Mouse (Mus musculus) neural tube, embryonic 13.5 days (tissue): ENCODE measurements around the gene Tmem178b. TPM values are rescaled to one million over a fixed set of nuclear protein-coding genes. Genes with fewer than 3 reads are reported as not detected.

Experiments
- ATAC-seq: fragments of 200-750 bp; cut with Nextera tagmentation; 2 replicates; pipeline ENCODE4 v1.8.0; 2017; ENCODE audit warnings: low read depth, mild to moderate bottlenecking, moderate TSS enrichment, moderate library complexity
- H3K27ac ChIP-seq: fragments of 300-500 bp; sonication (generic); replicated peaks from 2 replicates; pipeline ENCODE4 v1.5.1; 2015; ENCODE audit warnings: moderate library complexity, mild to moderate bottlenecking, inconsistent platforms
- H3K27me3 ChIP-seq: fragments of 300-500 bp; sonication (generic); 2 replicates; pipeline ENCODE4 v1.6.1; 2015; ENCODE audit warnings: mild to moderate bottlenecking, inconsistent platforms
- H3K36me3 ChIP-seq: fragments of 300-500 bp; sonication (generic); 2 replicates; pipeline ENCODE4 v1.6.1; 2015; ENCODE audit warnings: mild to moderate bottlenecking, inconsistent platforms
- H3K4me1 ChIP-seq: fragments of 300-500 bp; sonication (generic); replicated peaks from 2 replicates; pipeline ENCODE4 v1.6.1; 2015; ENCODE audit warnings: inconsistent platforms
- H3K4me2 ChIP-seq: fragments of 300-500 bp; sonication (generic); 2 replicates; pipeline ENCODE4 v1.6.1; 2015; ENCODE audit warnings: inconsistent platforms, mild to moderate bottlenecking, moderate library complexity
- H3K4me3 ChIP-seq: fragments of 300-500 bp; sonication (generic); 2 replicates; pipeline ENCODE4 v1.5.1; 2015; ENCODE audit warnings: mild to moderate bottlenecking, inconsistent platforms
- H3K9ac ChIP-seq: fragments of 300-500 bp; sonication (generic); 2 replicates; pipeline ENCODE4 v1.6.1; 2015; ENCODE audit warnings: moderate library complexity, mild to moderate bottlenecking, inconsistent platforms
- H3K9me3 ChIP-seq: fragments of 300-500 bp; sonication (generic); 2 replicates; pipeline ENCODE4 v1.6.1; 2016; ENCODE audit warnings: inconsistent platforms
- WGBS: fragments of 180-500 bp; shearing (Covaris S2); methylation state at CpG from one replicate; pipeline ENCODE4 v1.1.7; 2015; 5-methylcytosine and 5-hydroxymethylcytosine counted together
- polyA plus RNA-seq: library from polyadenylated mRNA; unstranded; fragments of >200 nt; fragmentation: Nextera tagmentation; extraction: Ambion mirVana; gene quantifications from 2 replicates; pipeline ENCODE4 v1.2.1, GENCODE M21; 2015

The Tmem178b gene
- polyA plus RNA-seq, 1 experiment from 2014 or later: 26.7 TPM

DNA sequence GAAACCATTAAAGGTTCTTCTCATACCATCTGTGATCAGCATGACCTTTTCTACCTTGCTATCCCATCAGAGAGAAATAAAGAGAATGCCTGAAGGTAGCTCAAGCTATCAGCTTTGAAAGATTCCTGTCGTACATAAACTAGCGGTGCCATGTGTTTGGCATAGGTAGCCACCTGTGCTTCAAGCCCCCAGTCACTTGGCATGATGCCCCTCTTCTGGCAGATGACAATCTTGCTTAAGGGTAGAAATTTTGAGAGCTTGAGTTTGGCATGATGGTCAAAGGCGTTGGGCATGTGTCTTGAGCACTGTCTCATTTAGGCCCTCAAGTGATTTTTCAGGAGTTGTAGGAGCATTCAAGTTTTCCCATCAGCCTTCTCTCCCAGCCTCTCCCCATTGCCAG is 344.6 kb downstream of the Tmem178b start:
- Histone ChIP-seq H3K27ac (no peak overlapping the region), H3K9ac (no peak overlapping the region), H3K27me3 (no peaks in the 10 kb centered on the region), H3K4me2 (no peak overlapping the region), H3K9me3 (no peaks in the 10 kb centered on the region), H3K36me3 (no peaks in the 10 kb centered on the region), H3K4me1 (peaks cover 4% of the 10 kb centered on the region; the same call in 1 of the 2 replicates), H3K4me3 (no peak overlapping the region)
- 89% methylated on average over 3 of the region's 3 CpGs for WGBS
- ATAC-seq: no peak

DNA sequence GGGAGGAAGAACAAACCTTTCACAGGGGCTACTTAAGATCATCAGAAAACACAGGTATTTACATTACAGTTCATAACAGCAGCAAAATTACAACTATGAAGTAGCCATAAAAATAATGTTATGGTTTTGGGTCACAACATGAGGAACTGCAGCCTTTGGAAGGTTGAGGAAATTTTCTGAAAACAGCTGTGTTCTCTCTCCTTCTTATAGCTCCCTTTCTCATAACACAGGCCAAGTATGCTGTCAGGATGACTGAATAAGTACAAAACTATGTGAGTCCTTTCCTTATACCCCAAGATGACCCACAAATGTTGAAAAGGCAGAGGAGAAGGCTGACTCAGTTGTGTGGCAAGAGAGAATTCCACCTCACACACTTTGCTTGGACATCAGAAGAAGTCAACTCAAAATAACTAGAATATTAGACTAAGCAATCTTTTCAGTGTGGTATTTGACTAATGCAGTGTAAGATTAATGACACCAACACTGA is 347.6 kb downstream of the Tmem178b start:
- Histone ChIP-seq H3K4me1 (peaks cover 4% of the 10 kb centered on the region; the same call in 1 of the 2 replicates), H3K36me3 (no peaks in the 10 kb centered on the region), H3K4me3 (no peak overlapping the region), H3K9ac (no peak overlapping the region), H3K4me2 (no peak overlapping the region), H3K27me3 (no peaks in the 10 kb centered on the region), H3K27ac (no peak overlapping the region), H3K9me3 (no peaks in the 10 kb centered on the region)
- ATAC-seq: no peak

- no peaks in the 10 kb centered on the region for H3K9me3 ChIP-seq
- H3K4me1 ChIP-seq: no peaks in the 10 kb centered on the region
- no peak overlapping the region for H3K4me2 ChIP-seq
- no peak overlapping the region for H3K4me3 ChIP-seq
- no peaks in the 10 kb centered on the region for H3K36me3 ChIP-seq
- no peaks in the 10 kb centered on the region for H3K27me3 ChIP-seq
- no peak overlapping the region for H3K27ac ChIP-seq
- no peak for ATAC-seq
- WGBS: 88% methylated on average over 11 of the region's 11 CpGs
- H3K9ac ChIP-seq: no peak overlapping the region
These were observed 352.7 kb downstream of the Tmem178b start for GRCm38 (mm10) chr6:40225585-40226280.

DNA sequence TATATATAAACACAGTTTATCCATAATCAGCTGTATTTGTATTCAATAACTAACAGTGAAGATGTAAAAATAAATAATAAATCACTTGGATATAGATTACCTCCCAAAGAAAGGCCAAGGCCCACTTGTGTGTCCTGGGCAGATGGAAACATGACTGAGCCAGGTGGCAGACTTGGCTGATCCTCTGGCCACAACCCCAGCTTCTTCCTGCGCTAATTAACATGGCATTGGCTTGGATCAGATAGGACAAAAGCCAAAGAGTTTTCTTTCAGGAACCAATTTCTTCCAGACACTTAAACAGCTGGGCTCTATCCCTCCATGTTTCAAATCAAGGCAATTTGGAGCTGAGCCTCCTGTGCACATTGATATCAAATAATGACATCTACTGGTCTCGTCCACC is 355.9 kb downstream of the Tmem178b start:
- H3K4me3 ChIP-seq: no peak overlapping the region
- H3K27ac ChIP-seq: no peak overlapping the region
- no peak for ATAC-seq
- no peak overlapping the region for H3K4me2 ChIP-seq
- whole genome bisulfite sequencing: 93% methylated on average over 2 of the region's 2 CpGs
- H3K36me3 ChIP-seq: no peaks in the 10 kb centered on the region
- no peaks in the 10 kb centered on the region for H3K27me3 ChIP-seq
- no peak overlapping the region for H3K9ac ChIP-seq
- H3K4me1 ChIP-seq: peaks cover 4% of the 10 kb centered on the region
- no peaks in the 10 kb centered on the region for H3K9me3 ChIP-seq

- no peaks in the 10 kb centered on the region for H3K36me3 ChIP-seq
- no peak overlapping the region for H3K4me3 ChIP-seq
- H3K4me2 ChIP-seq: no peak overlapping the region
- no peak overlapping the region for H3K9ac ChIP-seq
- no peak for ATAC-seq
- no peaks in the 10 kb centered on the region for H3K9me3 ChIP-seq
- no peaks in the 10 kb centered on the region for H3K27me3 ChIP-seq
- no peak overlapping the region for H3K27ac ChIP-seq
- 90% methylated on average over 9 of the region's 9 CpGs for WGBS
- H3K4me1 ChIP-seq: peaks cover 13% of the 10 kb centered on the region
These were observed 356.9 kb downstream of the Tmem178b start for GRCm38 (mm10) chr6:40229985-40230384.

DNA sequence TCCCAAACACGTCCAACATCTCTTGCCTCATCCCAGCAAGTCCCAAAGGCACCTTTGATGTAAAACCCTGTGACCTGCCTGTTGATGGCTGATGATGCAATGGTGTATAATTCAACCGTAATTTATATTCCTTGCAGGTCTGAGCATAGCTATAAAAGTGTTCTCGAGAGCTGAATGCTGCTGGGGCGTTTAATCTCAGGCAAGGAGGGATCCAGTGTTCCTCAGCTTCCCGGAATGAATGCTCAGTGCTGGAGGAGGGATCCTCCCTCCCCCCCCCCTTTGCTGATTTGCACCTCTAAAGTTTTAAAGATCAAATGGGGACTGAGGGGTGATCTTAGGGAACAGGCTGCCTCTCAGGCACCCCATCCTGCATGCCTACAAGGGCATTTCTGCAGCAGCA is 361.0 kb downstream of the Tmem178b start:
- Histone ChIP-seq H3K9ac (peak overlapping the region; percentile 9), H3K27ac (peak overlapping the region; percentile 55), H3K4me3 (no peak overlapping the region), H3K36me3 (no peaks in the 10 kb centered on the region), H3K27me3 (no peaks in the 10 kb centered on the region), H3K4me2 (no peak overlapping the region), H3K9me3 (no peaks in the 10 kb centered on the region), H3K4me1 (peaks cover 15% of the 10 kb centered on the region)
- ATAC-seq: peak; percentile 52; the same call in 1 of the 2 replicates
- WGBS: 19% methylated on average over 5 of the region's 5 CpGs

GRCm38 (mm10) chr6:40235793-40236470 is 362.9 kb downstream of the Tmem178b start:
- peaks cover 15% of the 10 kb centered on the region for H3K4me1 ChIP-seq
- WGBS: 43% methylated on average over 10 of the region's 10 CpGs
- H3K27ac ChIP-seq: no peak overlapping the region
- no peak overlapping the region for H3K4me3 ChIP-seq
- H3K9me3 ChIP-seq: no peaks in the 10 kb centered on the region
- H3K9ac ChIP-seq: no peak overlapping the region
- H3K27me3 ChIP-seq: no peaks in the 10 kb centered on the region
- no peak for ATAC-seq
- no peaks in the 10 kb centered on the region for H3K36me3 ChIP-seq
- no peak overlapping the region for H3K4me2 ChIP-seq

DNA sequence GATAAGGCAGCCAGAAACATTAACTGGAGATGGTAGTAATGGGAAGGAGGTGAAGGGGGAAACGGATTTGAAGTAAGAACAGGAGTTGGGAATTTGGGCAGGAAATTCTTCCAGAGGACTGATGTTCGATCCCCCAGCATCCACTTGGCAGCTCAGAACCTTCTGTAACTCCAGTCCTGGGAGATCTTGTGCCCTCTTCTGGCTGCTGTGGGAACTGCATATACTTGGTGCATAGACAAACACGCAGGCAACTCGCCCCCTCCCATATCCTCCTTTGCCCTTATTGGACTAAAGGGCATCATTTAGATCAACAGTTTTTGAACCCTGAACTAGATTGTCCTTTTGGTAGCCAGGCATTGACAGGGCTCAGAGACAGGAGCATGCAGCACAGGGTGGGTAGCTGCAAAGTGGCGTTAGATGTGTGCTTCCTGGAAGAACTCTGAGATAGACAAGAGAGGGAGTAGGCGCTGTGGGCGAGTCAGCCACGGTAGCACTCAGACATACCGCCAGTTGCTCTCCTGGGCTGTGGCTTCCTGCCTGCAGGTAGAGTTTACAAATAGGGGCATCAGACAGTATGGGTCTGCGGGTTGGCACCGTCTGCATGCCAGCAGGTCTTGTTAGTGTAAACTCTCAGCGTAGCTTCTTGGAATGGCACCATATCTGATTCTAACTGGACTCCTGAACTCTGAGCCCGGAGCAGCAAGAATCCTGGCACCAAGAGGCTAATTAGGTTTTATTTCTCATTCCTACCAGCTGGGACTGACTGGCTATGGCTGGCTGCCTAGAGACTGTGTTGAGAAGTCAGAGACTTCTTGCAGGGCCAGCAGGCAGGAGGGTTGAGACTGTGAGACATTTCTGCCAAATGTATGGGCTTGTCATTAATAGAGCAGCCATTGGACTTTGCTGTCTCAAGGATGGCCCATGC is 364.0 kb downstream of the Tmem178b start:
- H3K9me3 ChIP-seq: no peaks in the 10 kb centered on the region
- H3K4me3 ChIP-seq: no peak overlapping the region
- H3K4me1 ChIP-seq: peaks cover 15% of the 10 kb centered on the region
- no peak for ATAC-seq
- no peak overlapping the region for H3K4me2 ChIP-seq
- no peak overlapping the region for H3K9ac ChIP-seq
- H3K27me3 ChIP-seq: no peaks in the 10 kb centered on the region
- no peak overlapping the region for H3K27ac ChIP-seq
- 70% methylated on average over 13 of the region's 13 CpGs for WGBS
- H3K36me3 ChIP-seq: no peaks in the 10 kb centered on the region

GRCm38 (mm10) chr6:40238857-40239256 is 365.8 kb downstream of the Tmem178b start:
- Histone ChIP-seq H3K9me3 (no peaks in the 10 kb centered on the region), H3K4me3 (no peak overlapping the region), H3K36me3 (no peaks in the 10 kb centered on the region), H3K9ac (no peak overlapping the region), H3K27ac (no peak overlapping the region), H3K27me3 (no peaks in the 10 kb centered on the region), H3K4me2 (no peak overlapping the region), H3K4me1 (peaks cover 12% of the 10 kb centered on the region)
- no peak for ATAC-seq
- 68% methylated on average over 3 of the region's 3 CpGs for WGBS

- Histone ChIP-seq H3K4me3 (no peak overlapping the region), H3K9ac (no peak overlapping the region), H3K9me3 (no peaks in the 10 kb centered on the region), H3K36me3 (no peaks in the 10 kb centered on the region), H3K4me2 (no peak overlapping the region), H3K27ac (no peak overlapping the region), H3K4me1 (peaks cover 2% of the 10 kb centered on the region; the same call in 1 of the 2 replicates), H3K27me3 (no peaks in the 10 kb centered on the region)
- ATAC-seq: no peak
- WGBS: 81% methylated on average over 2 of the region's 2 CpGs
These were observed 367.6 kb downstream of the Tmem178b start for GRCm38 (mm10) chr6:40240671-40241070.

- H3K27ac ChIP-seq: no peak overlapping the region
- H3K27me3 ChIP-seq: no peaks in the 10 kb centered on the region
- WGBS: 95% methylated on average over 17 of the region's 17 CpGs
- no peak overlapping the region for H3K4me2 ChIP-seq
- no peak overlapping the region for H3K9ac ChIP-seq
- 0 out of 2 replicates have a peak, but pooled peaks have one; percentile 8 for ATAC-seq
- no peaks in the 10 kb centered on the region for H3K4me1 ChIP-seq
- no peak overlapping the region for H3K4me3 ChIP-seq
- H3K9me3 ChIP-seq: no peaks in the 10 kb centered on the region
- H3K36me3 ChIP-seq: peaks cover 6% of the 10 kb centered on the region
These were observed 374.4 kb downstream of the Tmem178b start for GRCm38 (mm10) chr6:40247398-40247946.
